Mouse (Mus musculus) erythroblast, embryonic 14.5 days (primary cell): ENCODE measurements around the gene Me3.

ENCODE experiments used
- GATA1 ChIP-seq: IDR thresholded peaks from 2 replicates; pipeline ENCODE4 v1.6.1; 2012; ENCODE audit warnings: low read length, inconsistent platforms, mixed read lengths
- TAL1 ChIP-seq: IDR thresholded peaks from 3 replicates; pipeline ENCODE4 v1.6.1; 2012; ENCODE audit warnings: low read length, inconsistent platforms, mixed read lengths

- TF ChIP-seq GATA1: no peak
- no peak for TF ChIP-seq TAL1
Measured at GRCm38 (mm10) chr7:89879686-89880085, 247.5 kb downstream of the Me3 start.
